13 mouse cellular contexts compared by ENCODE assay signal in genomic region chr5:136895529-136895963, GRCm38 (mm10). TPM values are rescaled to one million over a fixed set of nuclear protein-coding genes. Genes with fewer than 3 reads are reported as not detected.
A peak's percentile ranks its signal among the peaks of the same experiment; 100 is the strongest.
DNase-seq lines count a peak whose midpoint lies in the region; ATAC-seq and TF ChIP-seq lines count a peak whose summit lies in the region.
"Had no signal": no experiment of that assay in that cellular context is flagged by ENCODE, and none has a peak within 500 bp of the region (broad histone marks: within the 10 kb centered on the region; RNA-seq: fewer than 3 reads in every experiment).

No protein-coding gene starts in this region.

- ATAC-seq in liver, embryonic 14.5 days (ENCODE audit: insufficient read depth): no peak
- no peak for ATAC-seq in liver, embryonic 12.5 days
- ATAC-seq in limb, embryonic 14.5 days (ENCODE audit: low FRiP score, low read depth): peak; percentile 60; the same call in 1 of the 2 replicates
- no peak for ATAC-seq in cerebellum, adult (ENCODE audit: insufficient number of reproducible peaks, low FRiP score, low TSS enrichment)
- no peak for ATAC-seq in CD4-positive, CD25-positive, alpha-beta regulatory T cell, adult 4 months

- no peak overlapping the region for H3K4me2 ChIP-seq in liver, embryonic 14.5 days (ENCODE audit: low read depth)
- H3K4me2 ChIP-seq in liver, embryonic 12.5 days: no peak overlapping the region
- H3K4me2 ChIP-seq in limb, embryonic 14.5 days (replicated peaks; ENCODE audit: low read depth, low read length, severe bottlenecking): peak overlapping the region; percentile 17; the same call in 1 of the 2 replicates
- H3K4me2 ChIP-seq: forebrain, embryonic 12.5 days; heart, embryonic 15.5 days; hindbrain, embryonic 15.5 days had no signal

- no peaks in the 10 kb centered on the region for H3K9me3 ChIP-seq in liver, embryonic 14.5 days (ENCODE audit: control insufficient read depth, low read length)
- H3K9me3 ChIP-seq in liver, embryonic 12.5 days (replicated peaks): no peaks in the 10 kb centered on the region
- H3K9me3 ChIP-seq in embryonic facial prominence, embryonic 10.5 days: no peaks in the 10 kb centered on the region
- H3K9me3 ChIP-seq in limb, embryonic 14.5 days (ENCODE audit: control insufficient read depth, low read length): no peaks in the 10 kb centered on the region
- H3K9me3 ChIP-seq: forebrain, embryonic 12.5 days; heart, embryonic 15.5 days; hindbrain, embryonic 15.5 days had no signal

- H3K27me3 ChIP-seq in liver, embryonic 14.5 days (ENCODE audit: control insufficient read depth, insufficient read depth, low read length): no peaks in the 10 kb centered on the region
- peaks cover 15% of the 10 kb centered on the region; the same call in 1 of the 2 replicates for H3K27me3 ChIP-seq in liver, embryonic 12.5 days (replicated peaks)
- no peaks in the 10 kb centered on the region for H3K27me3 ChIP-seq in embryonic facial prominence, embryonic 10.5 days (replicated peaks; ENCODE audit: low read depth, poor library complexity, severe bottlenecking)
- H3K27me3 ChIP-seq in limb, embryonic 14.5 days (ENCODE audit: control insufficient read depth, insufficient read depth, low read length): no peaks in the 10 kb centered on the region
- H3K27me3 ChIP-seq: forebrain, embryonic 12.5 days; heart, embryonic 15.5 days; hindbrain, embryonic 15.5 days had no signal

- WGBS in liver, embryonic 14.5 days (ENCODE audit: insufficient replicate concordance): 48% methylated on average over 10 of the region's 10 CpGs
- 52% methylated on average over 10 of the region's 10 CpGs for WGBS in liver, embryonic 12.5 days (ENCODE audit: insufficient replicate concordance)
- 61% methylated on average over 10 of the region's 10 CpGs for WGBS in embryonic facial prominence, embryonic 10.5 days
- WGBS in limb, embryonic 14.5 days: 42% methylated on average over 10 of the region's 10 CpGs

- no peaks in the 10 kb centered on the region for H3K36me3 ChIP-seq in liver, embryonic 14.5 days (replicated peaks; ENCODE audit: control insufficient read depth, insufficient read depth, low read depth)
- no peaks in the 10 kb centered on the region for H3K36me3 ChIP-seq in liver, embryonic 12.5 days
- no peaks in the 10 kb centered on the region for H3K36me3 ChIP-seq in embryonic facial prominence, embryonic 10.5 days (replicated peaks)
- no peaks in the 10 kb centered on the region for H3K36me3 ChIP-seq in limb, embryonic 14.5 days (ENCODE audit: control insufficient read depth, insufficient read depth, low read length)
- H3K36me3 ChIP-seq: forebrain, embryonic 12.5 days; heart, embryonic 15.5 days; hindbrain, embryonic 15.5 days had no signal

- no peak for TF ChIP-seq POLR2A in limb, embryonic 14.5 days (IDR thresholded peaks at IDR 0.05; ENCODE audit: borderline replicate concordance, extremely low read depth, insufficient read depth, insufficient read length)

- H3K9ac ChIP-seq in liver, embryonic 14.5 days (replicated peaks): no peak overlapping the region
- no peak overlapping the region for H3K9ac ChIP-seq in liver, embryonic 12.5 days
- no peak overlapping the region for H3K9ac ChIP-seq in limb, embryonic 14.5 days (ENCODE audit: low read depth, low read length, severe bottlenecking)
- H3K9ac ChIP-seq: forebrain, embryonic 12.5 days; heart, embryonic 15.5 days; hindbrain, embryonic 15.5 days had no signal

- TF ChIP-seq CTCF in liver, embryonic 14.5 days (IDR thresholded peaks at IDR 0.05; ENCODE audit: low read depth): peak; percentile 27; the same call in 1 of the 2 replicates

- DNase-seq in liver, embryonic 14.5 days (ENCODE audit: low read depth in 3 of 3, low spot score in 3 of 3): no peak
- peak; percentile 73 for DNase-seq in ES-CJ7 (ENCODE audit: low read depth, low spot score)
- DNase-seq in embryonic facial prominence, embryonic 10.5 days (ENCODE audit: low spot score): peak; percentile 30
- peak; percentile 31 for DNase-seq in limb, embryonic 14.5 days (ENCODE audit: low spot score)
- DNase-seq: gastrocnemius, postnatal 36 days; lung, postnatal 4 days; right cerebral cortex, postnatal 25 days had no signal

- no peak overlapping the region for H3K27ac ChIP-seq in liver, embryonic 14.5 days
- H3K27ac ChIP-seq in liver, embryonic 12.5 days: no peak overlapping the region
- peak overlapping the region; percentile 63; the same call in 1 of the 2 replicates for H3K27ac ChIP-seq in embryonic facial prominence, embryonic 10.5 days (replicated peaks)
- no peak overlapping the region for H3K27ac ChIP-seq in limb, embryonic 14.5 days (replicated peaks; ENCODE audit: low read depth, low read length)
- H3K27ac ChIP-seq: forebrain, embryonic 12.5 days; heart, embryonic 15.5 days; hindbrain, embryonic 15.5 days had no signal

- TF ChIP-seq EP300 in liver, embryonic 14.5 days (IDR thresholded peaks at IDR 0.05; ENCODE audit: low read depth): no peak

- H3K4me1 ChIP-seq in liver, embryonic 14.5 days (replicated peaks; ENCODE audit: control insufficient read depth in 2 of 2, insufficient read depth in 2 of 2, low read length in 1 of 2): no peaks in the 10 kb centered on the region
- H3K4me1 ChIP-seq in liver, embryonic 12.5 days: no peaks in the 10 kb centered on the region
- peaks cover 27% of the 10 kb centered on the region for H3K4me1 ChIP-seq in embryonic facial prominence, embryonic 10.5 days
- 0 out of 2 replicates have a peak, but pooled peaks cover 4% of the 10 kb centered on the region for H3K4me1 ChIP-seq in limb, embryonic 14.5 days (ENCODE audit: control insufficient read depth, insufficient read depth, low read length)
- H3K4me1 ChIP-seq: forebrain, embryonic 12.5 days; hindbrain, embryonic 15.5 days had no signal

- H3K4me3 ChIP-seq in liver, embryonic 14.5 days (ENCODE audit: insufficient read depth in 1 of 2, low read depth in 2 of 2, low read length in 2 of 2): no peak overlapping the region
- no peak overlapping the region for H3K4me3 ChIP-seq in liver, embryonic 12.5 days
- no peak overlapping the region; the same call in 1 of the 2 replicates for H3K4me3 ChIP-seq in embryonic facial prominence, embryonic 10.5 days
- no peak overlapping the region for H3K4me3 ChIP-seq in limb, embryonic 14.5 days (replicated peaks; ENCODE audit: low read length)
- H3K4me3 ChIP-seq: forebrain, embryonic 12.5 days; heart, embryonic 15.5 days; hindbrain, embryonic 15.5 days had no signal

RNA-seq across cellular contexts. Expression of gene Ift22, which starts 12.4 kb away (rescaled TPM):
- polyA plus RNA-seq in liver, embryonic 14.5 days (2012; rRNA removed): 1.6 and 2.5 TPM in 2 replicates
- polyA plus RNA-seq in liver, embryonic 14.5 days (2014; fragmentation: Nextera tagmentation; extraction: Ambion mirVana): 9.9 and 10.5 TPM in 2 replicates
- polyA plus RNA-seq in liver, embryonic 12.5 days (2016; fragmentation: Nextera tagmentation; extraction: Ambion mirVana): 15.4 and 15.7 TPM in 2 replicates
- polyA plus RNA-seq in embryonic facial prominence, embryonic 10.5 days (2016; fragmentation: Nextera tagmentation; extraction: Ambion mirVana): 77.9 and 86.1 TPM in 2 replicates
- polyA plus RNA-seq in limb, embryonic 14.5 days (2012; rRNA removed): 23.4 and 28.8 TPM in 2 replicates
- polyA plus RNA-seq in limb, embryonic 14.5 days (2014; fragmentation: Nextera tagmentation; extraction: Ambion mirVana): 56.6 and 58.9 TPM in 2 replicates
- 10 to 100 TPM; 12.5 to 14.1 TPM for polyA plus RNA-seq in CD4-positive, CD25-positive, alpha-beta regulatory T cell, adult 4 months (2017; shearing (Covaris generic))

RNA-seq across cellular contexts. Expression of gene Col26a1, which starts 12.5 kb away (rescaled TPM):
- polyA plus RNA-seq in liver, embryonic 14.5 days (2012; rRNA removed): 0.10 and 0.18 TPM in 2 replicates
- 0.06 and 0.10 TPM in 2 replicates for polyA plus RNA-seq in liver, embryonic 14.5 days (2014; fragmentation: Nextera tagmentation; extraction: Ambion mirVana)
- 2.6 and 4.0 TPM in 2 replicates for polyA plus RNA-seq in liver, embryonic 12.5 days (2016; fragmentation: Nextera tagmentation; extraction: Ambion mirVana)
- polyA plus RNA-seq in embryonic facial prominence, embryonic 10.5 days (2016; fragmentation: Nextera tagmentation; extraction: Ambion mirVana): 103 and 118 TPM in 2 replicates
- 219 and 265 TPM in 2 replicates for polyA plus RNA-seq in limb, embryonic 14.5 days (2012; rRNA removed)
- 85.5 and 109 TPM in 2 replicates for polyA plus RNA-seq in limb, embryonic 14.5 days (2014; fragmentation: Nextera tagmentation; extraction: Ambion mirVana)
- under 1 TPM in 1 of 2 experiments, not detected in 1; 0.41 TPM for polyA plus RNA-seq in CD4-positive, CD25-positive, alpha-beta regulatory T cell, adult 4 months (2017; shearing (Covaris generic))

RNA-seq across cellular contexts. Expression of gene Fis1, which starts 57.5 kb away (rescaled TPM):
- 115 and 154 TPM in 2 replicates for polyA plus RNA-seq in liver, embryonic 14.5 days (2012; rRNA removed)
- polyA plus RNA-seq in liver, embryonic 14.5 days (2014; fragmentation: Nextera tagmentation; extraction: Ambion mirVana): 239 and 242 TPM in 2 replicates
- 210 and 211 TPM in 2 replicates for polyA plus RNA-seq in liver, embryonic 12.5 days (2016; fragmentation: Nextera tagmentation; extraction: Ambion mirVana)
- 267 and 272 TPM in 2 replicates for polyA plus RNA-seq in embryonic facial prominence, embryonic 10.5 days (2016; fragmentation: Nextera tagmentation; extraction: Ambion mirVana)
- 194 and 225 TPM in 2 replicates for polyA plus RNA-seq in limb, embryonic 14.5 days (2012; rRNA removed)
- 284 and 300 TPM in 2 replicates for polyA plus RNA-seq in limb, embryonic 14.5 days (2014; fragmentation: Nextera tagmentation; extraction: Ambion mirVana)
- polyA plus RNA-seq in CD4-positive, CD25-positive, alpha-beta regulatory T cell, adult 4 months (2017; shearing (Covaris generic)): 100 to 1,000 TPM; 390 to 404 TPM

Comparison
In these comparisons a context has a peak if more than half of its experiments do, and no peak if none do; other contexts are left out.
1. DNase-seq: peak in ES-CJ7 (single experiment), embryonic facial prominence, embryonic 10.5 days (single experiment) and limb, embryonic 14.5 days (single experiment); none in liver, embryonic 14.5 days (0 of 3).
2. RNA of gene Col26a1, which starts 12.5 kb away (polyA plus RNA-seq): 85.5 to 265 TPM in limb, embryonic 14.5 days and 103 to 118 TPM in embryonic facial prominence, embryonic 10.5 days; 2.6 to 4.0 TPM in liver, embryonic 12.5 days, 0.41 TPM in CD4-positive, CD25-positive, alpha-beta regulatory T cell, adult 4 months and 0.06 to 0.18 TPM in liver, embryonic 14.5 days; every median in the first group is over 10 times any median in the second.